Mouse (Mus musculus): Measurements from ENCODE around the gene Trh.

DNA sequence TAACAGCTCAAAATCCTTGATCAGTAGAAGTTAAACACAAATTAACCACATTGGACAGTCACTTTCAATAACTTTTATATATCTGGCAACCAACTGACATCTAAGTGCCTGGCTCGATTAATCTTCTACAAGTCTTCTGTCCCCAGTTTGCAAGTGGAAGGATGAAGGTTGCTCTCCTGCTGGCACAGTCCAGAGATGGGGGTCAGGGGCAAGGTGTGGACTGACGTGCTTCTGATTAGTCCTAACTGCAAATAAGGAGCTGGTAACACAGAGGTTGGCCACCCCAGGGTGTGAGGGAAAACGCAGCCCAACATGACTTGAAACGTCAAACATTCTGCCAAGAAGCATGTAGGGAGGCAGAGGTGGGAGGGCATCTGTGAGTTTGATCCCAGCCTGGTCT is 12.7 kb downstream of the Trh start:
- no peak for TF ChIP-seq USF2 (IDR thresholded peaks at IDR 0.05; ENCODE audit: borderline replicate concordance in 1 of 2, insufficient read depth in 1 of 2, low read depth in 1 of 2, low read length in 2 of 2)
- no peak for TF ChIP-seq MEF2A (IDR thresholded peaks at IDR 0.05; ENCODE audit: extremely low read depth, insufficient replicate concordance, low read depth, low read length, poor library complexity, severe bottlenecking)
- TF ChIP-seq CTCF (IDR thresholded peaks at IDR 0.05 in 2 of 3, conservative IDR thresholded peaks at IDR 0.05 in 1 of 3; ENCODE audit: control insufficient read depth in 1 of 3, insufficient read depth in 1 of 3, low read depth in 2 of 3, low read length in 3 of 3, poor library complexity in 1 of 3, severe bottlenecking in 1 of 3): no peak
- no peak for TF ChIP-seq POLR2A (IDR thresholded peaks at IDR 0.05; ENCODE audit: control insufficient read depth in 1 of 2, insufficient read depth in 1 of 2, low read depth in 1 of 2, low read length in 2 of 2, poor library complexity in 1 of 2)
- TF ChIP-seq UBTF (IDR thresholded peaks at IDR 0.05; ENCODE audit: borderline replicate concordance, insufficient read depth, low read depth, low read length): no peak
- no peak for TF ChIP-seq MXI1 (IDR thresholded peaks at IDR 0.05; ENCODE audit: low read depth, low read length)
- no peak for TF ChIP-seq JUND (IDR thresholded peaks at IDR 0.05; ENCODE audit: low read depth, low read length)
